Comparison of ENCODE assay signal across 9 mouse cellular contexts in genomic region chr16:17986456-17987132, GRCm38 (mm10). TPM values are rescaled to one million over a fixed set of nuclear protein-coding genes. Genes with fewer than 3 reads are reported as not detected.
A peak's percentile ranks its signal among the peaks of the same experiment; 100 is the strongest.
DNase-seq lines count a peak whose midpoint lies in the region; ATAC-seq and TF ChIP-seq lines count a peak whose summit lies in the region.
"Had no signal": no experiment of that assay in that cellular context is flagged by ENCODE, and none has a peak within 500 bp of the region (broad histone marks: within the 10 kb centered on the region; RNA-seq: fewer than 3 reads in every experiment).

No protein-coding gene starts in this region.

- no peaks in the 10 kb centered on the region for H3K36me3 ChIP-seq in midbrain, embryonic 11.5 days (ENCODE audit: control insufficient read depth, insufficient read depth, low read length)
- no peaks in the 10 kb centered on the region for H3K36me3 ChIP-seq in midbrain, embryonic 15.5 days (replicated peaks)
- H3K36me3 ChIP-seq in intestine, embryonic 15.5 days = no peaks in the 10 kb centered on the region
- no peaks in the 10 kb centered on the region for H3K36me3 ChIP-seq in liver, embryonic 14.5 days (replicated peaks; ENCODE audit: control insufficient read depth, insufficient read depth, low read depth)

- H3K4me3 ChIP-seq in midbrain, embryonic 11.5 days (ENCODE audit: low read depth, low read length) = no peak overlapping the region
- no peak overlapping the region for H3K4me3 ChIP-seq in midbrain, embryonic 15.5 days
- no peak overlapping the region for H3K4me3 ChIP-seq in intestine, embryonic 15.5 days (replicated peaks)
- H3K4me3 ChIP-seq in liver, embryonic 14.5 days (ENCODE audit: insufficient read depth in 1 of 2, low read depth in 2 of 2, low read length in 2 of 2) = no peak overlapping the region

- no peak overlapping the region for H3K9ac ChIP-seq in midbrain, embryonic 11.5 days (ENCODE audit: low read length)
- no peak overlapping the region for H3K9ac ChIP-seq in midbrain, embryonic 15.5 days
- no peak overlapping the region for H3K9ac ChIP-seq in intestine, embryonic 15.5 days
- no peak overlapping the region for H3K9ac ChIP-seq in liver, embryonic 14.5 days (replicated peaks)

- peak; percentile 86 for DNase-seq in midbrain, embryonic 11.5 days (ENCODE audit: low spot score, missing footprints)
- DNase-seq in adrenal gland, postnatal 25 days = peak; percentile 38
- DNase-seq in liver, embryonic 14.5 days (ENCODE audit: low read depth in 3 of 3, low spot score in 3 of 3) = peak; percentile 24 to 31 (median 28)
- DNase-seq in right cerebral cortex, adult 18-20 months = peak; percentile 54
- peak; percentile 54 to 60 for DNase-seq in urinary bladder, postnatal 36 days (ENCODE audit: low spot score in 2 of 2)

- no peak for TF ChIP-seq EP300 in liver, embryonic 14.5 days (IDR thresholded peaks at IDR 0.05; ENCODE audit: low read depth)

- H3K27ac ChIP-seq in midbrain, embryonic 11.5 days (ENCODE audit: low read depth, low read length) = no peak overlapping the region
- no peak overlapping the region for H3K27ac ChIP-seq in midbrain, embryonic 15.5 days
- no peak overlapping the region for H3K27ac ChIP-seq in intestine, embryonic 15.5 days
- no peak overlapping the region for H3K27ac ChIP-seq in liver, embryonic 14.5 days
- H3K27ac ChIP-seq: macrophage had no signal

- no peaks in the 10 kb centered on the region for H3K4me1 ChIP-seq in midbrain, embryonic 11.5 days (ENCODE audit: control insufficient read depth, insufficient read depth, low read length)
- H3K4me1 ChIP-seq in midbrain, embryonic 15.5 days = no peaks in the 10 kb centered on the region
- H3K4me1 ChIP-seq in intestine, embryonic 15.5 days (replicated peaks) = no peaks in the 10 kb centered on the region
- peaks cover 0 to 5% of the 10 kb centered on the region in 2 experiments; a peak in 1 of 4 replicates for H3K4me1 ChIP-seq in liver, embryonic 14.5 days (replicated peaks; ENCODE audit: control insufficient read depth in 2 of 2, insufficient read depth in 2 of 2, low read length in 1 of 2)

- H3K4me2 ChIP-seq in midbrain, embryonic 11.5 days = no peak overlapping the region
- no peak overlapping the region for H3K4me2 ChIP-seq in midbrain, embryonic 15.5 days
- no peak overlapping the region for H3K4me2 ChIP-seq in intestine, embryonic 15.5 days (replicated peaks)
- no peak overlapping the region for H3K4me2 ChIP-seq in liver, embryonic 14.5 days (ENCODE audit: low read depth)

- no peak for ATAC-seq in midbrain, embryonic 11.5 days (ENCODE audit: low FRiP score)
- no peak for ATAC-seq in midbrain, embryonic 15.5 days (replicated peaks)
- peak; percentile 61; the same call in 1 of the 2 replicates for ATAC-seq in erythroblast, adult 5-6 weeks (replicated peaks; ENCODE audit: low FRiP score, poor library complexity, severe bottlenecking)
- 0 out of 2 replicates have a peak, but pooled peaks have one; percentile 59 for ATAC-seq in intestine, embryonic 15.5 days
- no peak for ATAC-seq in liver, embryonic 14.5 days (ENCODE audit: insufficient read depth)

- TF ChIP-seq CTCF in liver, embryonic 14.5 days (IDR thresholded peaks at IDR 0.05; ENCODE audit: low read depth) = peak; percentile 83

- peaks cover under 1% of the 10 kb centered on the region; the same call in 1 of the 2 replicates for H3K9me3 ChIP-seq in midbrain, embryonic 11.5 days (ENCODE audit: control insufficient read depth, low read length)
- no peaks in the 10 kb centered on the region for H3K9me3 ChIP-seq in midbrain, embryonic 15.5 days
- H3K9me3 ChIP-seq in intestine, embryonic 15.5 days = peaks cover 6% of the 10 kb centered on the region; the same call in 1 of the 2 replicates
- H3K9me3 ChIP-seq in liver, embryonic 14.5 days (ENCODE audit: control insufficient read depth, low read length) = peaks cover 4% of the 10 kb centered on the region

- no peaks in the 10 kb centered on the region for H3K27me3 ChIP-seq in midbrain, embryonic 11.5 days (ENCODE audit: control insufficient read depth, insufficient read depth, low read length)
- H3K27me3 ChIP-seq in midbrain, embryonic 15.5 days (replicated peaks) = no peaks in the 10 kb centered on the region
- H3K27me3 ChIP-seq in intestine, embryonic 15.5 days (replicated peaks) = no peaks in the 10 kb centered on the region
- no peaks in the 10 kb centered on the region for H3K27me3 ChIP-seq in liver, embryonic 14.5 days (ENCODE audit: control insufficient read depth, insufficient read depth, low read length)

- WGBS in midbrain, embryonic 11.5 days = 59% methylated on average over 10 of the region's 10 CpGs
- 53% methylated on average over 10 of the region's 10 CpGs for WGBS in midbrain, embryonic 15.5 days
- WGBS in intestine, embryonic 15.5 days = 54% methylated on average over 10 of the region's 10 CpGs
- WGBS in liver, embryonic 14.5 days (ENCODE audit: insufficient replicate concordance) = 30% methylated on average over 10 of the region's 10 CpGs

RNA-seq across cellular contexts. Expression of gene Vpreb2, which starts 6.4 kb away (rescaled TPM):
- polyA plus RNA-seq in midbrain, embryonic 11.5 days (2014; fragmentation: Nextera tagmentation; extraction: Ambion mirVana) = not detected in 2 replicates
- not detected in 2 replicates for polyA plus RNA-seq in midbrain, embryonic 15.5 days (2015; fragmentation: Nextera tagmentation; extraction: Ambion mirVana)
- not detected in 2 replicates for total RNA-seq in adrenal gland, postnatal 25 days (2021)
- not detected in 2 replicates for total RNA-seq in erythroblast, adult 5-6 weeks (2015; ENCODE audit: low replicate concordance)
- not detected in 2 replicates for total RNA-seq in erythroblast, adult 5-6 weeks (2017; ENCODE audit: low replicate concordance)
- polyA plus RNA-seq in intestine, embryonic 15.5 days (2015; fragmentation: Nextera tagmentation; extraction: Ambion mirVana) = 0.37 TPM in 1 of 2 replicates, not detected in the other
- polyA plus RNA-seq in liver, embryonic 14.5 days (2012; rRNA removed) = 0.13 and 0.38 TPM in 2 replicates
- 0.66 and 0.88 TPM in 2 replicates for polyA plus RNA-seq in liver, embryonic 14.5 days (2014; fragmentation: Nextera tagmentation; extraction: Ambion mirVana)
- polyA plus RNA-seq: macrophage had no signal

RNA-seq across cellular contexts. Expression of gene Slc25a1, which starts 58.6 kb away (rescaled TPM):
- polyA plus RNA-seq in midbrain, embryonic 11.5 days (2014; fragmentation: Nextera tagmentation; extraction: Ambion mirVana) = 96.5 and 97.6 TPM in 2 replicates
- polyA plus RNA-seq in midbrain, embryonic 15.5 days (2015; fragmentation: Nextera tagmentation; extraction: Ambion mirVana) = 169 and 179 TPM in 2 replicates
- 297 and 308 TPM in 2 replicates for total RNA-seq in adrenal gland, postnatal 25 days (2021)
- total RNA-seq in erythroblast, adult 5-6 weeks (2015; ENCODE audit: low replicate concordance) = 5.4 and 6.9 TPM in 2 replicates
- total RNA-seq in erythroblast, adult 5-6 weeks (2017; ENCODE audit: low replicate concordance) = 8.6 and 13.7 TPM in 2 replicates
- 201 and 221 TPM in 2 replicates for polyA plus RNA-seq in intestine, embryonic 15.5 days (2015; fragmentation: Nextera tagmentation; extraction: Ambion mirVana)
- 33.4 and 41.7 TPM in 2 replicates for polyA plus RNA-seq in liver, embryonic 14.5 days (2012; rRNA removed)
- polyA plus RNA-seq in liver, embryonic 14.5 days (2014; fragmentation: Nextera tagmentation; extraction: Ambion mirVana) = 50.6 and 57.2 TPM in 2 replicates

Comparison
In these comparisons a context has a peak if more than half of its experiments do, and no peak if none do; other contexts are left out.
1. ATAC-seq: peak in erythroblast, adult 5-6 weeks (single experiment) and intestine, embryonic 15.5 days (single experiment); none in midbrain, embryonic 11.5 days (single experiment), midbrain, embryonic 15.5 days (single experiment) and liver, embryonic 14.5 days (single experiment).
2. DNase-seq: peak in every context shown above with its lines; median percentile 86 in midbrain, embryonic 11.5 days; 57 in urinary bladder, postnatal 36 days; 54 in right cerebral cortex, adult 18-20 months; 38 in adrenal gland, postnatal 25 days; 28 in liver, embryonic 14.5 days.